In genomic region chr13:16829589-16829988, GRCm38 (mm10) we compare ENCODE assay signal across 12 mouse cellular contexts.
DNase-seq lines count a peak whose midpoint lies in the region; ATAC-seq and TF ChIP-seq lines count a peak whose summit lies in the region.
"Had no signal": no experiment of that assay in that cellular context is flagged by ENCODE, and none has a peak within 500 bp of the region (broad histone marks: within the 10 kb centered on the region; RNA-seq: fewer than 3 reads in every experiment).

No protein-coding gene starts in this region.

- no peak for TF ChIP-seq CTCF in kidney, adult 2 months (conservative IDR thresholded peaks at IDR 0.05; ENCODE audit: insufficient read depth, insufficient read length, low read depth, low read length)
- no peak for TF ChIP-seq CTCF in stomach, postnatal 0 days (IDR thresholded peaks at IDR 0.05; ENCODE audit: low read depth)

- no peak overlapping the region for H3K4me3 ChIP-seq in kidney, adult 2 months (ENCODE audit: insufficient read depth, low read depth, low read length)
- H3K4me3 ChIP-seq in kidney, embryonic 16.5 days (ENCODE audit: low read length) = no peak overlapping the region
- no peak overlapping the region for H3K4me3 ChIP-seq in stomach, embryonic 16.5 days (replicated peaks; ENCODE audit: low read length)
- H3K4me3 ChIP-seq in stomach, postnatal 0 days (ENCODE audit: low read depth, low read length) = no peak overlapping the region
- H3K4me3 ChIP-seq: stomach, embryonic 15.5 days had no signal

- H3K9ac ChIP-seq in kidney, embryonic 16.5 days (replicated peaks; ENCODE audit: low read length) = no peak overlapping the region
- H3K9ac ChIP-seq in stomach, embryonic 16.5 days (ENCODE audit: low read length) = no peak overlapping the region
- H3K9ac ChIP-seq in stomach, postnatal 0 days (ENCODE audit: low read length) = no peak overlapping the region
- H3K9ac ChIP-seq: stomach, embryonic 15.5 days had no signal

- no peak for TF ChIP-seq POLR2A in kidney, adult 2 months (IDR thresholded peaks at IDR 0.05; ENCODE audit: low read depth, low read length)

- peak; percentile 13 for DNase-seq in embryo, embryonic 11.5 days (ENCODE audit: low read depth, low spot score)
- DNase-seq in embryo, embryonic 9.5 days (ENCODE audit: extremely low spot score) = no peak
- peak; percentile 16 for DNase-seq in kidney, adult 2 months
- DNase-seq in stomach, postnatal 0 days (ENCODE audit: low spot score) = no peak
- no peak for DNase-seq in left cerebral cortex, postnatal 14 days (ENCODE audit: low spot score in 2 of 2)
- DNase-seq: adrenal gland, adult 8-10 months; gastrocnemius, postnatal 14 days had no signal

- intact Hi-C loops in left cerebral cortex, postnatal 14 days (cut with DNase I) = no loop called here

- H3K9me3 ChIP-seq in kidney, embryonic 16.5 days (ENCODE audit: low read length) = no peaks in the 10 kb centered on the region
- no peaks in the 10 kb centered on the region for H3K9me3 ChIP-seq in stomach, embryonic 16.5 days (replicated peaks; ENCODE audit: control insufficient read depth, low read length)
- H3K9me3 ChIP-seq in stomach, postnatal 0 days (ENCODE audit: control insufficient read depth, low read length) = no peaks in the 10 kb centered on the region
- H3K9me3 ChIP-seq: stomach, embryonic 15.5 days had no signal

- no peak overlapping the region for H3K27ac ChIP-seq in kidney, adult 2 months (ENCODE audit: insufficient read depth, low read depth, low read length)
- no peak overlapping the region for H3K27ac ChIP-seq in kidney, embryonic 16.5 days (ENCODE audit: low read length)
- H3K27ac ChIP-seq in stomach, embryonic 16.5 days (ENCODE audit: low read length) = no peak overlapping the region
- H3K27ac ChIP-seq in stomach, postnatal 0 days (replicated peaks) = no peak overlapping the region
- H3K27ac ChIP-seq: macrophage; stomach, embryonic 15.5 days had no signal

- H3K27me3 ChIP-seq in kidney, adult 2 months (replicated peaks; ENCODE audit: control insufficient read depth, insufficient read depth, low read length) = no peaks in the 10 kb centered on the region
- H3K27me3 ChIP-seq in kidney, embryonic 16.5 days (ENCODE audit: insufficient read depth, low read length) = no peaks in the 10 kb centered on the region
- H3K27me3 ChIP-seq in stomach, embryonic 16.5 days (ENCODE audit: control insufficient read depth, insufficient read depth, low read length) = no peaks in the 10 kb centered on the region
- H3K27me3 ChIP-seq in stomach, postnatal 0 days (ENCODE audit: control insufficient read depth, insufficient read depth, low read length) = no peaks in the 10 kb centered on the region
- H3K27me3 ChIP-seq: stomach, embryonic 15.5 days had no signal

- no peaks in the 10 kb centered on the region for H3K36me3 ChIP-seq in kidney, adult 2 months (ENCODE audit: control insufficient read depth, insufficient read depth, low read length)
- no peaks in the 10 kb centered on the region for H3K36me3 ChIP-seq in kidney, embryonic 16.5 days (ENCODE audit: insufficient read depth, low read length)
- no peaks in the 10 kb centered on the region for H3K36me3 ChIP-seq in stomach, embryonic 16.5 days (ENCODE audit: control insufficient read depth, insufficient read depth, low read length)
- no peaks in the 10 kb centered on the region for H3K36me3 ChIP-seq in stomach, postnatal 0 days (ENCODE audit: control insufficient read depth, insufficient read depth, low read length)
- H3K36me3 ChIP-seq: stomach, embryonic 15.5 days had no signal

- no peak for ATAC-seq in kidney, embryonic 16.5 days (ENCODE audit: low FRiP score, low TSS enrichment)
- ATAC-seq in stomach, embryonic 16.5 days (ENCODE audit: insufficient read depth, low FRiP score) = peak; percentile 58; the same call in 1 of the 2 replicates
- ATAC-seq in stomach, postnatal 0 days (ENCODE audit: low FRiP score, low TSS enrichment) = no peak
- no peak for ATAC-seq in megakaryocyte, adult 5-6 weeks (ENCODE audit: poor library complexity, severe bottlenecking)

- TF ChIP-seq EP300 in stomach, postnatal 0 days (optimal IDR thresholded peaks at IDR 0.05) = no peak

- no peaks in the 10 kb centered on the region for H3K4me1 ChIP-seq in kidney, adult 2 months (ENCODE audit: control insufficient read depth, insufficient read depth, low read length)
- H3K4me1 ChIP-seq in kidney, embryonic 16.5 days (ENCODE audit: insufficient read depth, low read length) = no peaks in the 10 kb centered on the region
- H3K4me1 ChIP-seq in stomach, embryonic 16.5 days (ENCODE audit: control insufficient read depth, insufficient read depth, low read length) = no peaks in the 10 kb centered on the region
- H3K4me1 ChIP-seq in stomach, postnatal 0 days (replicated peaks; ENCODE audit: control insufficient read depth, insufficient read depth) = no peaks in the 10 kb centered on the region
- H3K4me1 ChIP-seq: stomach, embryonic 15.5 days had no signal

- 49% methylated on average over 2 of the region's 2 CpGs for WGBS in kidney, adult 2 months
- 56% methylated on average over 2 of the region's 2 CpGs for WGBS in kidney, embryonic 16.5 days
- 44% methylated on average over 2 of the region's 2 CpGs for WGBS in stomach, embryonic 16.5 days
- WGBS in stomach, postnatal 0 days = 38% methylated on average over 2 of the region's 2 CpGs

- H3K4me2 ChIP-seq in kidney, embryonic 16.5 days (replicated peaks; ENCODE audit: low read depth, low read length) = no peak overlapping the region
- no peak overlapping the region for H3K4me2 ChIP-seq in stomach, embryonic 16.5 days (ENCODE audit: low read depth, low read length)
- no peak overlapping the region for H3K4me2 ChIP-seq in stomach, postnatal 0 days (replicated peaks; ENCODE audit: low read depth)
- H3K4me2 ChIP-seq: stomach, embryonic 15.5 days had no signal

Comparison
In these comparisons a context has a peak if more than half of its experiments do, and no peak if none do; other contexts are left out.
1. DNase-seq: peak in embryo, embryonic 11.5 days (single experiment) and kidney, adult 2 months (single experiment); none in embryo, embryonic 9.5 days (single experiment), stomach, postnatal 0 days (single experiment) and left cerebral cortex, postnatal 14 days (0 of 2).